In genomic region chr13:75940791-75941517, GRCm38 (mm10) we compare ENCODE assay signal across 11 mouse cellular contexts. TPM values are rescaled to one million over a fixed set of nuclear protein-coding genes. Genes with fewer than 3 reads are reported as not detected.
A peak's percentile ranks its signal among the peaks of the same experiment; 100 is the strongest.
DNase-seq lines count a peak whose midpoint lies in the region; ATAC-seq and TF ChIP-seq lines count a peak whose summit lies in the region.
"Had no signal": no experiment of that assay in that cellular context is flagged by ENCODE, and none has a peak within 500 bp of the region (broad histone marks: within the 10 kb centered on the region; RNA-seq: fewer than 3 reads in every experiment).

No protein-coding gene starts in this region.

- no peak overlapping the region for H3K9ac ChIP-seq in forebrain, embryonic 13.5 days
- H3K9ac ChIP-seq in intestine, embryonic 15.5 days, result no peak overlapping the region
- no peak overlapping the region for H3K9ac ChIP-seq in midbrain, postnatal 0 days (replicated peaks; ENCODE audit: low read length, poor library complexity, severe bottlenecking)

- no peaks in the 10 kb centered on the region for H3K9me3 ChIP-seq in forebrain, embryonic 13.5 days (replicated peaks)
- no peaks in the 10 kb centered on the region for H3K9me3 ChIP-seq in intestine, embryonic 15.5 days
- no peaks in the 10 kb centered on the region for H3K9me3 ChIP-seq in midbrain, postnatal 0 days (ENCODE audit: low read length)

- DNase-seq in layer of hippocampus, adult 2 months (ENCODE audit: low spot score in 2 of 2), result no peak
- DNase-seq in layer of hippocampus, postnatal 10 days (ENCODE audit: low spot score in 2 of 2), result no peak
- DNase-seq in midbrain, postnatal 0 days (ENCODE audit: low spot score), result no peak
- no peak for DNase-seq in cerebellum, adult 2 months
- DNase-seq in ovary, postnatal 14 days (ENCODE audit: low spot score), result no peak
- DNase-seq in adrenal gland, postnatal 4 days (ENCODE audit: low spot score in 2 of 2), result no peak
- DNase-seq: cerebellum, adult 18-20 months had no signal

- TF ChIP-seq CTCF in layer of hippocampus, adult 2 months (conservative IDR thresholded peaks at IDR 0.05), result no peak
- no peak for TF ChIP-seq CTCF in midbrain, postnatal 0 days (IDR thresholded peaks at IDR 0.05)
- no peak for TF ChIP-seq CTCF in cerebellum, adult 2 months (IDR thresholded peaks at IDR 0.05; ENCODE audit: borderline replicate concordance, insufficient read depth, low read depth, low read length)

- WGBS in forebrain, embryonic 13.5 days, result 79% methylated on average over 2 of the region's 2 CpGs
- 64% methylated on average over 2 of the region's 2 CpGs for WGBS in intestine, embryonic 15.5 days
- 84% methylated on average over 2 of the region's 2 CpGs for WGBS in midbrain, postnatal 0 days
- WGBS in cerebellum, adult 2 months, result 90% methylated on average over 2 of the region's 2 CpGs

- peak overlapping the region; percentile 5; the same call in 1 of the 2 replicates for H3K4me3 ChIP-seq in layer of hippocampus, adult 2 months
- peak overlapping the region; percentile 26 for H3K4me3 ChIP-seq in forebrain, embryonic 13.5 days
- no peak overlapping the region for H3K4me3 ChIP-seq in intestine, embryonic 15.5 days (replicated peaks)
- no peak overlapping the region for H3K4me3 ChIP-seq in midbrain, postnatal 0 days (ENCODE audit: low read depth, low read length)
- no peak overlapping the region for H3K4me3 ChIP-seq in cerebellum, adult 2 months (replicated peaks; ENCODE audit: insufficient read depth, low read depth, low read length)

- H3K27me3 ChIP-seq in forebrain, embryonic 13.5 days, result no peaks in the 10 kb centered on the region
- no peaks in the 10 kb centered on the region for H3K27me3 ChIP-seq in intestine, embryonic 15.5 days (replicated peaks)
- H3K27me3 ChIP-seq in midbrain, postnatal 0 days (ENCODE audit: insufficient read depth, low read length), result no peaks in the 10 kb centered on the region
- H3K27me3 ChIP-seq in cerebellum, adult 2 months (ENCODE audit: control insufficient read depth, insufficient read depth, low read length), result no peaks in the 10 kb centered on the region

- H3K27ac ChIP-seq in layer of hippocampus, adult 2 months, result peak overlapping the region; percentile 48; the same call in 1 of the 2 replicates
- H3K27ac ChIP-seq in forebrain, embryonic 13.5 days, result no peak overlapping the region
- H3K27ac ChIP-seq in intestine, embryonic 15.5 days, result 0 out of 2 replicates have a peak overlapping the region, but pooled peaks have one; percentile 10
- no peak overlapping the region for H3K27ac ChIP-seq in midbrain, postnatal 0 days (ENCODE audit: low read depth, low read length)
- H3K27ac ChIP-seq in cerebellum, adult 2 months (ENCODE audit: insufficient read depth, low read length), result no peak overlapping the region

- no peak for ATAC-seq in forebrain, embryonic 13.5 days
- ATAC-seq in intestine, embryonic 15.5 days, result peak; percentile 44
- no peak for ATAC-seq in midbrain, postnatal 0 days (ENCODE audit: low FRiP score)

- peaks cover 18% of the 10 kb centered on the region for H3K36me3 ChIP-seq in forebrain, embryonic 13.5 days (ENCODE audit: poor library complexity, severe bottlenecking)
- 0 out of 2 replicates have a peak, but pooled peaks cover 7% of the 10 kb centered on the region for H3K36me3 ChIP-seq in intestine, embryonic 15.5 days
- H3K36me3 ChIP-seq in midbrain, postnatal 0 days (ENCODE audit: insufficient read depth, low read length), result peaks cover 5% of the 10 kb centered on the region; the same call in 1 of the 2 replicates

- H3K4me2 ChIP-seq in forebrain, embryonic 13.5 days, result peak overlapping the region; percentile 34
- peak overlapping the region; percentile 22 for H3K4me2 ChIP-seq in intestine, embryonic 15.5 days (replicated peaks)
- H3K4me2 ChIP-seq in midbrain, postnatal 0 days (ENCODE audit: low read depth, low read length, poor library complexity, severe bottlenecking), result peak overlapping the region; percentile 33

- TF ChIP-seq POLR2A in cerebellum, adult 2 months (IDR thresholded peaks at IDR 0.05; ENCODE audit: borderline replicate concordance, insufficient read depth, low read length), result no peak

- H3K4me1 ChIP-seq in forebrain, embryonic 13.5 days, result peaks cover 19% of the 10 kb centered on the region
- H3K4me1 ChIP-seq in intestine, embryonic 15.5 days (replicated peaks), result 0 out of 2 replicates have a peak, but pooled peaks cover 13% of the 10 kb centered on the region
- no peaks in the 10 kb centered on the region for H3K4me1 ChIP-seq in midbrain, postnatal 0 days (ENCODE audit: insufficient read depth, low read length)
- H3K4me1 ChIP-seq in cerebellum, adult 2 months (ENCODE audit: control insufficient read depth, insufficient read depth, low read length), result no peaks in the 10 kb centered on the region

RNA-seq across cellular contexts. Expression of gene Rhobtb3, which starts 2.8 kb away (rescaled TPM):
- 10 to 100 TPM; 15.9 to 16.7 TPM for total RNA-seq in layer of hippocampus, adult 2 months (2021)
- 10 to 100 TPM; 24.9 to 26.0 TPM for total RNA-seq in layer of hippocampus, postnatal 10 days (2021)
- polyA plus RNA-seq in forebrain, embryonic 13.5 days (2015; fragmentation: Nextera tagmentation; extraction: Ambion mirVana), result 38.3 and 38.7 TPM in 2 replicates
- polyA plus RNA-seq in intestine, embryonic 15.5 days (2015; fragmentation: Nextera tagmentation; extraction: Ambion mirVana), result 28.0 and 31.1 TPM in 2 replicates
- 31.7 and 67.6 TPM in 2 replicates for total RNA-seq in midbrain, postnatal 0 days (2014; rRNA removed)
- polyA plus RNA-seq in midbrain, postnatal 0 days (2015; fragmentation: Nextera tagmentation; extraction: Ambion mirVana), result 11.6 and 12.1 TPM in 2 replicates
- polyA plus RNA-seq in cerebellum, adult 2 months (2012; rRNA removed), result 14.9 and 17.2 TPM in 2 replicates
- total RNA-seq in adrenal gland, postnatal 4 days (2021), result 10 to 100 TPM; 22.1 to 24.1 TPM

RNA-seq across cellular contexts. Expression of gene Spata9, which starts 26.0 kb away (rescaled TPM):
- total RNA-seq in layer of hippocampus, adult 2 months (2021), result under 1 TPM in 1 of 2 experiments, not detected in 1; 0.46 TPM
- total RNA-seq in layer of hippocampus, postnatal 10 days (2021), result under 1 TPM; 0.51 to 0.62 TPM
- 1.2 and 1.8 TPM in 2 replicates for polyA plus RNA-seq in forebrain, embryonic 13.5 days (2015; fragmentation: Nextera tagmentation; extraction: Ambion mirVana)
- polyA plus RNA-seq in intestine, embryonic 15.5 days (2015; fragmentation: Nextera tagmentation; extraction: Ambion mirVana), result 0.41 and 0.44 TPM in 2 replicates
- 0.49 and 1.4 TPM in 2 replicates for total RNA-seq in midbrain, postnatal 0 days (2014; rRNA removed)
- 3.8 and 4.7 TPM in 2 replicates for polyA plus RNA-seq in midbrain, postnatal 0 days (2015; fragmentation: Nextera tagmentation; extraction: Ambion mirVana)
- polyA plus RNA-seq in cerebellum, adult 2 months (2012; rRNA removed), result 0.33 and 0.41 TPM in 2 replicates
- under 1 TPM in 1 of 2 experiments, not detected in 1; 0.48 TPM for total RNA-seq in adrenal gland, postnatal 4 days (2021)
- total RNA-seq: ES-E14 had no signal
- polyA plus RNA-seq: large intestine, adult 2 months had no signal

Comparison
In these comparisons a context has a peak if more than half of its experiments do, and no peak if none do; other contexts are left out.
1. H3K27ac ChIP-seq: peak in layer of hippocampus, adult 2 months (single experiment) and intestine, embryonic 15.5 days (single experiment); none in forebrain, embryonic 13.5 days (single experiment), midbrain, postnatal 0 days (single experiment) and cerebellum, adult 2 months (single experiment).
2. H3K4me3 ChIP-seq: peak in layer of hippocampus, adult 2 months (single experiment) and forebrain, embryonic 13.5 days (single experiment); none in intestine, embryonic 15.5 days (single experiment), midbrain, postnatal 0 days (single experiment) and cerebellum, adult 2 months (single experiment).
3. Peak in every context shown above with its lines, with median percentiles within 50 percentile points of each other: H3K4me2 ChIP-seq.